10 mouse cellular contexts compared by ENCODE assay signal in genomic region chr16:55519646-55520045, GRCm38 (mm10).
DNase-seq lines count a peak whose midpoint lies in the region; ATAC-seq lines count a peak whose summit lies in the region.
"Had no signal": no experiment of that assay in that cellular context is flagged by ENCODE, and none has a peak within 500 bp of the region (broad histone marks: within the 10 kb centered on the region; RNA-seq: fewer than 3 reads in every experiment).

No protein-coding gene starts in this region.

- DNase-seq in heart, adult 11 months = no peak
- DNase-seq in CD4-positive, CD25-positive, alpha-beta regulatory T cell, adult 2 months (ENCODE audit: low read depth, low spot score) = peak; percentile 76
- DNase-seq in fibroblast of lung, adult 2 months (ENCODE audit: low read depth) = peak; percentile 15
- DNase-seq in lung, postnatal 14 days = peak; percentile 12
- DNase-seq in thymus, postnatal 36 days = no peak
- no peak for DNase-seq in right cerebral cortex, postnatal 14 days
- DNase-seq in urinary bladder, adult 2 months (ENCODE audit: low spot score) = no peak
- DNase-seq: spleen, adult 18-20 months had no signal

- no peak overlapping the region for H3K4me2 ChIP-seq in heart, embryonic 15.5 days
- H3K4me2 ChIP-seq: lung, embryonic 15.5 days had no signal

- no peak overlapping the region for H3K4me3 ChIP-seq in heart, embryonic 15.5 days
- H3K4me3 ChIP-seq: lung, embryonic 15.5 days had no signal

- 64% methylated on average over 1 of the region's 1 CpGs for WGBS in heart, embryonic 15.5 days

- H3K9me3 ChIP-seq in heart, embryonic 15.5 days (replicated peaks) = no peaks in the 10 kb centered on the region
- H3K9me3 ChIP-seq: lung, embryonic 15.5 days had no signal

- no peak overlapping the region for H3K9ac ChIP-seq in heart, embryonic 15.5 days
- H3K9ac ChIP-seq: lung, embryonic 15.5 days had no signal

- no peaks in the 10 kb centered on the region for H3K36me3 ChIP-seq in heart, embryonic 15.5 days
- H3K36me3 ChIP-seq: lung, embryonic 15.5 days had no signal

- no peaks in the 10 kb centered on the region for H3K27me3 ChIP-seq in heart, embryonic 15.5 days
- H3K27me3 ChIP-seq: lung, embryonic 15.5 days had no signal

- no peaks in the 10 kb centered on the region for H3K4me1 ChIP-seq in heart, embryonic 15.5 days (replicated peaks)
- H3K4me1 ChIP-seq: lung, embryonic 15.5 days had no signal

- 0 out of 2 replicates have a peak, but pooled peaks have one; percentile 70 for ATAC-seq in heart, embryonic 15.5 days (replicated peaks; ENCODE audit: insufficient number of reproducible peaks, insufficient read depth, low FRiP score, low read depth)

- no peak overlapping the region for H3K27ac ChIP-seq in heart, embryonic 15.5 days
- H3K27ac ChIP-seq: lung, embryonic 15.5 days had no signal

Comparison
In these comparisons a context has a peak if more than half of its experiments do, and no peak if none do; other contexts are left out.
1. DNase-seq: peak in CD4-positive, CD25-positive, alpha-beta regulatory T cell, adult 2 months (single experiment), fibroblast of lung, adult 2 months (single experiment) and lung, postnatal 14 days (single experiment); none in heart, adult 11 months (single experiment), thymus, postnatal 36 days (0 of 2), right cerebral cortex, postnatal 14 days (single experiment) and urinary bladder, adult 2 months (single experiment).